Mouse (Mus musculus): ENCODE measurements around the gene Hexim1. TPM values are rescaled to one million over a fixed set of nuclear protein-coding genes. Genes with fewer than 3 reads are reported as not detected.

Gene Hexim1
- 26.6 and 28.0 TPM in 2 replicates for total RNA-seq (2017)

- ATAC-seq (replicated peaks; ENCODE audit: low read depth, poor library complexity, severe bottlenecking) = peak; percentile 83
Measured at GRCm38 (mm10) chr11:103116008-103116818, at the start of gene Hexim1. Gene Hexim1 (plus strand): TSS chr11:103116231.

- no peak for ATAC-seq (replicated peaks; ENCODE audit: low read depth, poor library complexity, severe bottlenecking)
Measured at GRCm38 (mm10) chr11:103067051-103067361, 49.0 kb upstream of the Hexim1 start.

- no peak for ATAC-seq (replicated peaks; ENCODE audit: low read depth, poor library complexity, severe bottlenecking)
Measured at GRCm38 (mm10) chr11:103067457-103068001, 48.5 kb upstream of the Hexim1 start.

- ATAC-seq (replicated peaks; ENCODE audit: low read depth, poor library complexity, severe bottlenecking) = no peak
Measured at GRCm38 (mm10) chr11:103068272-103068671, 47.8 kb upstream of the Hexim1 start.

GRCm38 (mm10) chr11:103068884-103069283 lies 47.1 kb upstream of the Hexim1 start:
- no peak for ATAC-seq (replicated peaks; ENCODE audit: low read depth, poor library complexity, severe bottlenecking)

- no peak for ATAC-seq (replicated peaks; ENCODE audit: low read depth, poor library complexity, severe bottlenecking)
Measured at GRCm38 (mm10) chr11:103069731-103070130, 46.3 kb upstream of the Hexim1 start.

- no peak for ATAC-seq (replicated peaks; ENCODE audit: low read depth, poor library complexity, severe bottlenecking)
Measured at GRCm38 (mm10) chr11:103070322-103070880, 45.6 kb upstream of the Hexim1 start.

GRCm38 (mm10) chr11:103073671-103074070 lies 42.4 kb upstream of the Hexim1 start:
- ATAC-seq (replicated peaks; ENCODE audit: low read depth, poor library complexity, severe bottlenecking) = no peak

GRCm38 (mm10) chr11:103074121-103074650 lies 41.8 kb upstream of the Hexim1 start:
- no peak for ATAC-seq (replicated peaks; ENCODE audit: low read depth, poor library complexity, severe bottlenecking)

GRCm38 (mm10) chr11:103074796-103075323 lies 41.2 kb upstream of the Hexim1 start:
- no peak for ATAC-seq (replicated peaks; ENCODE audit: low read depth, poor library complexity, severe bottlenecking)

GRCm38 (mm10) chr11:103076010-103076409 lies 40.0 kb upstream of the Hexim1 start:
- 0 out of 2 replicates have a peak, but pooled peaks have one; percentile 26 for ATAC-seq (replicated peaks; ENCODE audit: low read depth, poor library complexity, severe bottlenecking)

GRCm38 (mm10) chr11:103076581-103076980 lies 39.5 kb upstream of the Hexim1 start:
- no peak for ATAC-seq (replicated peaks; ENCODE audit: low read depth, poor library complexity, severe bottlenecking)

- no peak for ATAC-seq (replicated peaks; ENCODE audit: low read depth, poor library complexity, severe bottlenecking)
Measured at GRCm38 (mm10) chr11:103078131-103078530, 37.9 kb upstream of the Hexim1 start.

- ATAC-seq (replicated peaks; ENCODE audit: low read depth, poor library complexity, severe bottlenecking) = peak; percentile 68
Measured at GRCm38 (mm10) chr11:103080323-103081091, 35.5 kb upstream of the Hexim1 start.

- no peak for ATAC-seq (replicated peaks; ENCODE audit: low read depth, poor library complexity, severe bottlenecking)
Measured at GRCm38 (mm10) chr11:103081631-103082030, 34.4 kb upstream of the Hexim1 start.

GRCm38 (mm10) chr11:103093306-103093705 lies 22.7 kb upstream of the Hexim1 start:
- ATAC-seq (replicated peaks; ENCODE audit: low read depth, poor library complexity, severe bottlenecking) = no peak

- ATAC-seq (replicated peaks; ENCODE audit: low read depth, poor library complexity, severe bottlenecking) = peak; percentile 75
Measured at GRCm38 (mm10) chr11:103093862-103094833, 21.9 kb upstream of the Hexim1 start.

- no peak for ATAC-seq (replicated peaks; ENCODE audit: low read depth, poor library complexity, severe bottlenecking)
Measured at GRCm38 (mm10) chr11:103095107-103095670, 20.8 kb upstream of the Hexim1 start.

GRCm38 (mm10) chr11:103095801-103096200 lies 20.2 kb upstream of the Hexim1 start:
- ATAC-seq (replicated peaks; ENCODE audit: low read depth, poor library complexity, severe bottlenecking) = no peak

Data from common myeloid progenitor, adult 5-6 weeks (primary cell).